Mouse (Mus musculus): ENCODE measurements around the gene Tdrkh.

DNA sequence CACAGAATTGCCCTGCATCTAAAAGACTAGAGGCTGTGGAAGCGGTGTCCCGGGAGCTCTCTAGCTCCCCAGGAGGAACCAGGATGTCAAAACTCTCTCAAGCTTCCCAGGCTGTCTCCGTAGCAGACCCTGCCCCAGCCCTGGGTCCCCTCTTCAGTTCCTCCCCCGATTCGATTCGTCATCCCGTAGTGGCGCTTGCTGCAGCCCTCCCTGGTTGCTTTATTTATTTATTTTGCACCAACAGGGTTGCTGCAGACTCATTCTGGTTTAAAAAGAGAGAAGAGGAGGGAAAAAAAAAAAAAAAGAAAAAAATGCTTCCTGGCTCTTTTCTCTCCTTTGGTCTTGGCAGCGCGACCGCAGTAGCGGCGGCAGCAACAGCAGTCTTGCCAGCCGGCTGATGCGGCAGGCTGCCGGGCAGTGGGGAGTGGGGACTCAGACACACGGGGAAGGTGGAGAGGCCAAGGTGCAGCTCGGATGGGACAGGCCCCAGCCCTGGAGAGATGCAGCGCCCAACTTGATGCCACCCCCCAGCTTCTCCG, 14.1 kb upstream of the Tdrkh start:
- TF ChIP-seq CTCF (IDR thresholded peaks at IDR 0.05; ENCODE audit: extremely low read depth, insufficient read depth, insufficient read length, insufficient replicate concordance) (no peak), POLR2A (IDR thresholded peaks at IDR 0.05; ENCODE audit: low read depth, low read length) (no peak)

Measured in spleen, adult 2 months (tissue).